Mouse (Mus musculus) heart, embryonic 10.5 days (tissue): Measurements from ENCODE around the gene Endov. TPM values are rescaled to one million over a fixed set of nuclear protein-coding genes. Genes with fewer than 3 reads are reported as not detected.
A peak's percentile ranks its signal among the peaks of the same experiment; 100 is the strongest.

Experiments used
- DNase-seq: peaks from one replicate; pipeline ENCODE4 v3.0.0-alpha.2; 2017; ENCODE audit warnings: low spot score
- H3K27ac ChIP-seq: fragments of 300-500 bp; sonication (generic); 2 replicates; pipeline ENCODE4 v1.5.1; 2016; ENCODE audit warnings: mild to moderate bottlenecking
- H3K27me3 ChIP-seq: fragments of 300-500 bp; sonication (generic); 2 replicates; pipeline ENCODE4 v1.6.1; 2016; ENCODE audit warnings: mild to moderate bottlenecking; ENCODE audit not compliant: poor library complexity, insufficient read depth, severe bottlenecking
- H3K36me3 ChIP-seq: fragments of 300-500 bp; sonication (generic); 2 replicates; pipeline ENCODE4 v1.6.1; 2016; ENCODE audit warnings: mild to moderate bottlenecking, moderate library complexity
- H3K4me1 ChIP-seq: fragments of 300-500 bp; sonication (generic); 2 replicates; pipeline ENCODE4 v1.6.1; 2016; ENCODE audit warnings: mild to moderate bottlenecking
- H3K4me3 ChIP-seq: fragments of 300-500 bp; sonication (generic); 2 replicates; pipeline ENCODE4 v1.5.1; 2016; ENCODE audit warnings: mild to moderate bottlenecking, moderate library complexity
- H3K9me3 ChIP-seq: fragments of 300-500 bp; sonication (generic); 2 replicates; pipeline ENCODE4 v1.6.1; 2016; ENCODE audit warnings: mild to moderate bottlenecking, moderate library complexity
- WGBS: fragments of 180-500 bp; shearing (Covaris S2); methylation state at CpG from one replicate; pipeline ENCODE4 v1.1.7; 2016; 5-methylcytosine and 5-hydroxymethylcytosine counted together
- polyA plus RNA-seq: library from polyadenylated mRNA; unstranded; fragments of >200 nt; fragmentation: Nextera tagmentation; extraction: Ambion mirVana; gene quantifications from 2 replicates; pipeline ENCODE4 v1.2.1, GENCODE M21; 2016

Gene Endov
- polyA plus RNA-seq, 1 experiment from 2014 or later, result 17.2 TPM

DNA sequence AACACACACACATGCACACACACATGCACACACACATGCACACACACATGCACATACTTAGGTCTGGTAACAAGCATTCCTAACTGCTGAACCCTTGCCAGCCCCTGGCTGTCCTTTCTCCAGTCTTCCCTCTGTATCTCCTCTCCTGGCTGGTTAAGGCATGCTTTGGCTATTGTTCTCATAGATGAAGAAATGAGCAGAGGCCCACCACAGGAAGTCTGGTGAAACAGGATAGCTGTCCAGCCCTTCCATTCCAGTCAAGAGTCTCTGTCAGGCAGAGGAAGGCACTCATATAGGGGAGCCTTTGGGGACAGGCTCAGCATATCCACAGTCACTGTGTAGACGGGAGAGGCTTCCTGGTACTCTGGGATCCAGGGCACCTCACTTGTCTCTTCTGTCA lies 61.2 kb downstream of the Endov start:
- H3K4me1 ChIP-seq, result peaks cover 48% of the 10 kb centered on the region
- no peak overlapping the region for H3K4me3 ChIP-seq
- peaks cover 98% of the 10 kb centered on the region for H3K27me3 ChIP-seq
- DNase-seq, result no peak
- WGBS, result 46% methylated on average over 1 of the region's 1 CpGs
- no peaks in the 10 kb centered on the region for H3K36me3 ChIP-seq
- no peaks in the 10 kb centered on the region for H3K9me3 ChIP-seq
- H3K27ac ChIP-seq, result no peak overlapping the region

- H3K36me3 ChIP-seq, result no peaks in the 10 kb centered on the region
- WGBS, result 69% methylated on average over 9 of the region's 9 CpGs
- H3K4me1 ChIP-seq, result peaks cover 48% of the 10 kb centered on the region
- H3K9me3 ChIP-seq, result no peaks in the 10 kb centered on the region
- H3K4me3 ChIP-seq, result no peak overlapping the region
- peak overlapping the region; percentile 38; the same call in 1 of the 2 replicates for H3K27ac ChIP-seq
- no peak for DNase-seq
- H3K27me3 ChIP-seq, result peaks cover 95% of the 10 kb centered on the region
Measured at GRCm38 (mm10) chr11:119552902-119553802, 62.0 kb downstream of the Endov start.

GRCm38 (mm10) chr11:119554706-119555105 lies 63.6 kb downstream of the Endov start:
- Histone ChIP-seq H3K4me3 (no peak overlapping the region), H3K4me1 (peaks cover 48% of the 10 kb centered on the region), H3K36me3 (no peaks in the 10 kb centered on the region), H3K9me3 (no peaks in the 10 kb centered on the region), H3K27ac (no peak overlapping the region), H3K27me3 (peaks cover 80% of the 10 kb centered on the region)
- WGBS, result 78% methylated on average over 7 of the region's 7 CpGs
- DNase-seq, result no peak

- whole genome bisulfite sequencing, result 73% methylated on average over 7 of the region's 7 CpGs
- peaks cover 79% of the 10 kb centered on the region for H3K27me3 ChIP-seq
Measured at GRCm38 (mm10) chr11:119555170-119555569, 64.0 kb downstream of the Endov start.

GRCm38 (mm10) chr11:119557940-119558869 lies 67.1 kb downstream of the Endov start:
- DNase-seq, result no peak

More at GRCm38 (mm10) chr11:119555170-119555569, 64.0 kb downstream of the Endov start:
- Histone ChIP-seq H3K4me3 (no peak overlapping the region), H3K36me3 (no peaks in the 10 kb centered on the region), H3K4me1 (peaks cover 51% of the 10 kb centered on the region), H3K9me3 (no peaks in the 10 kb centered on the region), H3K27ac (no peak overlapping the region)
- DNase-seq, result no peak

DNA sequence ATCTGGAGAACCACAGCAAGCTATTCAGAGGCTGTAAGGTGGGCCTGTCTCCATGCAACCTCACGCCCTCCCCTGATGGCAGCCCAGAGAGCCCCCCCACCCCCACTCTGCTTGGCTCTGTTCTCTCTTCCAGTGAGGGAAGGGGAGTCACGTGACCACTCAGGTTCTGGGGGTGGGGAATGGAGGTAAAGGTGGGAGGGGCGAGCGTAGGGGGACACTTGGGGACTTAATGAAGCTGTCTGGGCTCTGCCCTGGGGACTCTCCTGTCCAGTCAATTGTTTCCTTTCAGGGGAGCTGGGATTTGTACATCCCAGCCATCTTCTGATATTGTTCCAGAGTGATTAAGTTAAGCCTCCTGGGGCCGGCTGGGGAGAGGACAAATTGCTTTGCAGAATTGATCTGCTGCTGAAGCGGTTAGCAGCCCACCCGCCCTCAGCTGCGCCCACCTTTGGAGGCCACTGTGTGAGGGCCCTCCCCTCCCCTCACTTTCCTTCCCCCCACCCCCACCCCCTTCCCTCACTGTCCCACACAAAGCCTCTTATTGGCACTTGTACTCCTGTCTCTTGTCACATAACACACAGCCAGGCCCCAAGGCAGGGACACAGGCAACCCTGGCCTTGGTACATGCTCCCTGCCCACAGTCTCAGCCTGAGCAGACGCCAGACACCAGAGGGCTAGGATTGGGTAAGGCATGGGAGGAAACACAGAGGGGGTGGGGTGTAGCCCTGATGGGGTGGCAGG lies 67.9 kb downstream of the Endov start:
- no peaks in the 10 kb centered on the region for H3K9me3 ChIP-seq
- DNase-seq, result no peak
- peaks cover 56% of the 10 kb centered on the region for H3K4me1 ChIP-seq
- peak overlapping the region; percentile 36 for H3K4me3 ChIP-seq
- 18% methylated on average over 9 of the region's 9 CpGs for WGBS
- H3K27me3 ChIP-seq, result peaks cover 67% of the 10 kb centered on the region
- H3K27ac ChIP-seq, result peak overlapping the region; percentile 75
- H3K36me3 ChIP-seq, result no peaks in the 10 kb centered on the region

More at GRCm38 (mm10) chr11:119557940-119558869, 67.1 kb downstream of the Endov start:
- H3K36me3 ChIP-seq, result no peaks in the 10 kb centered on the region
- peak overlapping the region; percentile 75 for H3K27ac ChIP-seq
- peak overlapping the region; percentile 36; the same call in 1 of the 2 replicates for H3K4me3 ChIP-seq
- H3K9me3 ChIP-seq, result no peaks in the 10 kb centered on the region
- 35% methylated on average over 16 of the region's 17 CpGs for WGBS
- H3K27me3 ChIP-seq, result peaks cover 67% of the 10 kb centered on the region
- peaks cover 48% of the 10 kb centered on the region for H3K4me1 ChIP-seq

Other genes with a start within 250 kb of the Endov start
- 57.3 and 97.3 TPM in 2 replicates for gene Gaa, start 223.5 kb upstream of the Endov start, polyA plus RNA-seq
- gene Eif4a3, start 191.3 kb upstream of the Endov start, polyA plus RNA-seq, result 366 and 405 TPM in 2 replicates
- 0.24 and 0.48 TPM in 2 replicates for gene Card14, start 183.6 kb upstream of the Endov start, polyA plus RNA-seq
- gene Sgsh, start 135.8 kb upstream of the Endov start, polyA plus RNA-seq, result 7.1 and 7.9 TPM in 2 replicates
- 10.8 and 11.2 TPM in 2 replicates for gene Slc26a11, start 135.8 kb upstream of the Endov start, polyA plus RNA-seq
- 7.5 and 9.5 TPM in 2 replicates for gene Rnf213, start 98.2 kb upstream of the Endov start, polyA plus RNA-seq
- 0.49 and 0.88 TPM in 2 replicates for gene Nptx1, start 56.4 kb downstream of the Endov start, polyA plus RNA-seq
- gene Rptor, start 111.6 kb downstream of the Endov start, polyA plus RNA-seq, result 11.8 and 15.6 TPM in 2 replicates